Mouse (Mus musculus) liver, adult (tissue): ENCODE data around the gene Gm17490.

Experiments used
- GATA4 ChIP-seq: IDR thresholded peaks from 2 replicates; pipeline ENCODE4 v1.6.1; 2014; ENCODE audit warnings: mild to moderate bottlenecking, low read length; ENCODE audit not compliant: insufficient replicate concordance

The Gm17490 gene

GRCm38 (mm10) chr2:11625890-11626289 lies at the start of gene Gm17490:
Gm17490 (minus strand) TSS chr2:11626264.
- no peak for TF ChIP-seq GATA4

- TF ChIP-seq GATA4: no peak
Observed at GRCm38 (mm10) chr2:11672144-11672543, 46.1 kb upstream of the Gm17490 start.

GRCm38 (mm10) chr2:11665326-11665725 lies 39.3 kb upstream of the Gm17490 start:
- TF ChIP-seq GATA4: no peak

- TF ChIP-seq GATA4: no peak
Observed at GRCm38 (mm10) chr2:11664806-11665205, 38.7 kb upstream of the Gm17490 start.

GRCm38 (mm10) chr2:11664367-11664766 lies 38.3 kb upstream of the Gm17490 start:
- no peak for TF ChIP-seq GATA4

GRCm38 (mm10) chr2:11663961-11664360 lies 37.9 kb upstream of the Gm17490 start:
- no peak; the same call in 1 of the 2 replicates for TF ChIP-seq GATA4

GRCm38 (mm10) chr2:11662907-11663230 lies 36.8 kb upstream of the Gm17490 start:
- TF ChIP-seq GATA4: no peak

- no peak for TF ChIP-seq GATA4
Observed at GRCm38 (mm10) chr2:11662143-11662906, 36.3 kb upstream of the Gm17490 start.

- TF ChIP-seq GATA4: no peak
Observed at GRCm38 (mm10) chr2:11659263-11659662, 33.2 kb upstream of the Gm17490 start.

GRCm38 (mm10) chr2:11657581-11657980 lies 31.5 kb upstream of the Gm17490 start:
- TF ChIP-seq GATA4: no peak

- TF ChIP-seq GATA4: no peak
Observed at GRCm38 (mm10) chr2:11654990-11655931, 29.2 kb upstream of the Gm17490 start.

- no peak for TF ChIP-seq GATA4
Observed at GRCm38 (mm10) chr2:11653780-11654179, 27.7 kb upstream of the Gm17490 start.

- no peak for TF ChIP-seq GATA4
Observed at GRCm38 (mm10) chr2:11653330-11653729, 27.3 kb upstream of the Gm17490 start.

GRCm38 (mm10) chr2:11652780-11653179 lies 26.7 kb upstream of the Gm17490 start:
- TF ChIP-seq GATA4: no peak

GRCm38 (mm10) chr2:11652196-11652595 lies 26.1 kb upstream of the Gm17490 start:
- no peak for TF ChIP-seq GATA4

- no peak for TF ChIP-seq GATA4
Observed at GRCm38 (mm10) chr2:11651476-11651875, 25.4 kb upstream of the Gm17490 start.
